Mouse (Mus musculus) stomach, embryonic 14.5 days (tissue): ENCODE measurements around the gene Rbm7. TPM values are rescaled to one million over a fixed set of nuclear protein-coding genes. Genes with fewer than 3 reads are reported as not detected.

Experiments
- ATAC-seq: fragments of 200-750 bp; cut with Nextera tagmentation; 2 replicates; pipeline ENCODE4 v1.8.0; 2017; ENCODE audit warnings: low read depth, moderate TSS enrichment; ENCODE audit not compliant: insufficient number of reproducible peaks, insufficient read depth, low FRiP score
- H3K27ac ChIP-seq: fragments of 300-500 bp; sonication (generic); 2 replicates; pipeline ENCODE4 v1.5.1; 2014; ENCODE audit warnings: mild to moderate bottlenecking, low read length, moderate library complexity, mixed read lengths
- H3K27me3 ChIP-seq: fragments of 300-500 bp; sonication (generic); 2 replicates; pipeline ENCODE4 v1.6.1; 2014; ENCODE audit warnings: low read length, control low read depth, mixed read lengths; ENCODE audit not compliant: control insufficient read depth, insufficient read depth
- H3K36me3 ChIP-seq: fragments of 300-500 bp; sonication (generic); 2 replicates; pipeline ENCODE4 v1.6.1; 2014; ENCODE audit warnings: mild to moderate bottlenecking, control low read depth, low read length, moderate library complexity, mixed read lengths; ENCODE audit not compliant: control insufficient read depth, insufficient read depth
- H3K4me1 ChIP-seq: fragments of 300-500 bp; sonication (generic); 2 replicates; pipeline ENCODE4 v1.6.1; 2014; ENCODE audit warnings: low read length, control low read depth, mixed read lengths; ENCODE audit not compliant: control insufficient read depth, insufficient read depth
- H3K4me2 ChIP-seq: fragments of 300-500 bp; sonication (generic); replicated peaks from 2 replicates; pipeline ENCODE4 v1.6.1; 2014; ENCODE audit warnings: low read depth, low read length, control low read depth
- H3K4me3 ChIP-seq: fragments of 300-500 bp; sonication (generic); 2 replicates; pipeline ENCODE4 v1.5.1; 2014; ENCODE audit warnings: low read depth, low read length, control low read depth
- H3K9ac ChIP-seq: fragments of 300-500 bp; sonication (generic); replicated peaks from 2 replicates; pipeline ENCODE4 v1.6.1; 2014; ENCODE audit warnings: low read depth, mild to moderate bottlenecking, control low read depth, low read length, moderate library complexity, mixed read lengths
- H3K9me3 ChIP-seq: fragments of 300-500 bp; sonication (generic); 2 replicates; pipeline ENCODE4 v1.6.1; 2016; ENCODE audit warnings: low read depth, low read length, control low read depth; ENCODE audit not compliant: control insufficient read depth
- WGBS: fragments of 180-500 bp; shearing (Covaris S2); extraction: QIAGEN DNeasy Blood & Tissue Kit; methylation state at CpG from one replicate; pipeline ENCODE4 v1.1.7; 2014; 5-methylcytosine and 5-hydroxymethylcytosine counted together
- polyA plus RNA-seq: library from polyadenylated mRNA; unstranded; fragments of >200 nt; fragmentation: Nextera tagmentation; extraction: Ambion mirVana; gene quantifications from 2 replicates; pipeline ENCODE4 v1.2.1, GENCODE M21; 2014

The Rbm7 gene
- polyA plus RNA-seq, 1 experiment from 2014 or later: 116 TPM

- H3K9me3 ChIP-seq: no peaks in the 10 kb centered on the region
- H3K36me3 ChIP-seq: no peaks in the 10 kb centered on the region
- no peak overlapping the region for H3K4me2 ChIP-seq
- no peak overlapping the region for H3K27ac ChIP-seq
- H3K4me1 ChIP-seq: no peaks in the 10 kb centered on the region
- H3K4me3 ChIP-seq: no peak overlapping the region
- no peaks in the 10 kb centered on the region for H3K27me3 ChIP-seq
- 86% methylated on average over 8 of the region's 8 CpGs for WGBS
- no peak overlapping the region for H3K9ac ChIP-seq
- no peak for ATAC-seq
Measured at GRCm38 (mm10) chr9:48460720-48461119, 34.4 kb downstream of the Rbm7 start.

GRCm38 (mm10) chr9:48459391-48459790 is 35.7 kb downstream of the Rbm7 start:
- Histone ChIP-seq H3K36me3 (no peaks in the 10 kb centered on the region), H3K4me1 (no peaks in the 10 kb centered on the region), H3K4me3 (no peak overlapping the region), H3K9ac (no peak overlapping the region), H3K4me2 (no peak overlapping the region), H3K9me3 (no peaks in the 10 kb centered on the region), H3K27ac (no peak overlapping the region), H3K27me3 (no peaks in the 10 kb centered on the region)
- WGBS: 82% methylated on average over 5 of the region's 5 CpGs
- no peak for ATAC-seq

- Histone ChIP-seq H3K27ac (no peak overlapping the region), H3K27me3 (no peaks in the 10 kb centered on the region), H3K4me3 (no peak overlapping the region), H3K36me3 (no peaks in the 10 kb centered on the region), H3K4me1 (no peaks in the 10 kb centered on the region), H3K9ac (no peak overlapping the region), H3K9me3 (no peaks in the 10 kb centered on the region), H3K4me2 (no peak overlapping the region)
- WGBS: 64% methylated on average over 3 of the region's 3 CpGs
- no peak for ATAC-seq
Measured at GRCm38 (mm10) chr9:48458879-48459278, 36.2 kb downstream of the Rbm7 start.

- Histone ChIP-seq H3K27me3 (no peaks in the 10 kb centered on the region), H3K27ac (no peak overlapping the region), H3K4me3 (no peak overlapping the region), H3K4me1 (no peaks in the 10 kb centered on the region), H3K9ac (no peak overlapping the region), H3K9me3 (no peaks in the 10 kb centered on the region), H3K4me2 (no peak overlapping the region), H3K36me3 (no peaks in the 10 kb centered on the region)
- WGBS: 90% methylated on average over 3 of the region's 3 CpGs
- no peak for ATAC-seq
Measured at GRCm38 (mm10) chr9:48455961-48456360, 39.1 kb downstream of the Rbm7 start.

GRCm38 (mm10) chr9:48450066-48450465 is 45.0 kb downstream of the Rbm7 start:
- H3K27ac ChIP-seq: no peak overlapping the region

GRCm38 (mm10) chr9:48447783-48448209 is 47.3 kb downstream of the Rbm7 start:
- Histone ChIP-seq H3K4me2 (no peak overlapping the region), H3K27me3 (no peaks in the 10 kb centered on the region), H3K27ac (no peak overlapping the region), H3K4me1 (no peaks in the 10 kb centered on the region), H3K36me3 (no peaks in the 10 kb centered on the region), H3K9ac (no peak overlapping the region), H3K4me3 (no peak overlapping the region), H3K9me3 (no peaks in the 10 kb centered on the region)
- no peak for ATAC-seq
- WGBS: 41% methylated on average over 5 of the region's 5 CpGs

More at GRCm38 (mm10) chr9:48450066-48450465, 45.0 kb downstream of the Rbm7 start:
- no peaks in the 10 kb centered on the region for H3K27me3 ChIP-seq
- no peak overlapping the region for H3K4me2 ChIP-seq
- H3K9ac ChIP-seq: no peak overlapping the region
- H3K36me3 ChIP-seq: no peaks in the 10 kb centered on the region
- H3K4me1 ChIP-seq: no peaks in the 10 kb centered on the region
- H3K9me3 ChIP-seq: no peaks in the 10 kb centered on the region
- 91% methylated on average over 17 of the region's 17 CpGs for WGBS
- H3K4me3 ChIP-seq: no peak overlapping the region
- ATAC-seq: no peak

- WGBS: 83% methylated on average over 2 of the region's 2 CpGs
- Histone ChIP-seq H3K4me1 (no peaks in the 10 kb centered on the region), H3K4me2 (no peak overlapping the region), H3K4me3 (no peak overlapping the region), H3K9ac (no peak overlapping the region), H3K9me3 (no peaks in the 10 kb centered on the region), H3K36me3 (no peaks in the 10 kb centered on the region), H3K27me3 (no peaks in the 10 kb centered on the region), H3K27ac (no peak overlapping the region)
- ATAC-seq: no peak
Measured at GRCm38 (mm10) chr9:48444821-48445220, 50.3 kb downstream of the Rbm7 start.

- no peak overlapping the region for H3K9ac ChIP-seq
- H3K27me3 ChIP-seq: no peaks in the 10 kb centered on the region
- H3K4me2 ChIP-seq: no peak overlapping the region
- 89% methylated on average over 1 of the region's 1 CpGs for WGBS
- H3K4me1 ChIP-seq: no peaks in the 10 kb centered on the region
- H3K4me3 ChIP-seq: no peak overlapping the region
- H3K36me3 ChIP-seq: no peaks in the 10 kb centered on the region
- no peaks in the 10 kb centered on the region for H3K9me3 ChIP-seq
- no peak for ATAC-seq
- H3K27ac ChIP-seq: no peak overlapping the region
Measured at GRCm38 (mm10) chr9:48443873-48444272, 51.2 kb downstream of the Rbm7 start.
